Mouse (Mus musculus): ENCODE results near the gene Ndel1.
A peak's percentile ranks its signal among the peaks of the same experiment; 100 is the strongest.

Gene Ndel1

DNA sequence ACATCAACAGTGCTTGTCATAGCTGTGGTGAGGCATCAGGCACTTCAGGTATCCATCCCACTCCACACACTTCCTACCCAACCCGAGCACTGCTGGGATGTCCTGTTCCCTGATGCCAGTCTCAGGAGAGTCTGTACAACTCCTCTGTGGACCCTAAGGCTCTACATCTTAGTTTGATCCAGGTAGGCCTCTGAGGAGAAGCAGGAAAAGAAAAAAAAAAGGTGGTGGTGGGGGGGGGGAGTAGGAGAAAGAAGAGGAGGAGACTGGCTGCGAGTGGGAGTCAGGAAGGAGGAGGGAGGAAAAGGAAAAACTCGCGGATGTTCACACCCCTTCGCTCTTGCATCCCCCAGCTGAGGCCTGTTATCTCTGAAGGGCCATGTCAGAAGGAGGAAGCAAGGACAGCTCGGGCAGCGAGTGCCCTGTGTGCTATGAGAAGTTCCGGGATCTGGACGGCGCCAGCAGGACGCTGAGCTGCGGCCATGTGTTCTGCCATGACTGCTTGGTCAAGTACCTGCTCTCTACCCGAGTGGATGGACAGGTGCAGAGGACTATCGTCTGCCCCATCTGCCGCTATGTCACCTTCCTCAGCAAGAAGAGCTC, 20.7 kb upstream of the Ndel1 start:
- no peak for DNase-seq (ENCODE audit: low spot score in 2 of 2)

DNA sequence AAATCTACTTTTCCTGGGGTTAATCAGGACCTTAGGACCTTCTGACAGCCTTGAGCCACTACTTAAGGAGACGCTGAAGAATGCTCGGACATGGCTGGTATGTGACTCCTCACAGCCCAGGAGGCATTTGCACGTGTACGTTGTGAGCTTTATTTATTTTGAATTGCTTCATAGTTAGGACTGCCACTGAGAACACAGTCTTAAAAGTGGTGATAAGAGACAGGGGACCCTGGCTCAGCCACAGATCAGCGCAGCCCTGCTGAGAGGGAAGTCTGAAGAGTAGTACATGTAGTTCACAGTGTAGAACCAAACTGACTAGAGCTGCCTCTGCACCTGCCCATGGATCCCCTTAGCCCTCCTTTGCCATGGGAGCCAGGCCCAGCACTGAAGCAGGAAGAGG, 20.2 kb upstream of the Ndel1 start:
- no peak for DNase-seq (ENCODE audit: low spot score in 2 of 2)

DNA sequence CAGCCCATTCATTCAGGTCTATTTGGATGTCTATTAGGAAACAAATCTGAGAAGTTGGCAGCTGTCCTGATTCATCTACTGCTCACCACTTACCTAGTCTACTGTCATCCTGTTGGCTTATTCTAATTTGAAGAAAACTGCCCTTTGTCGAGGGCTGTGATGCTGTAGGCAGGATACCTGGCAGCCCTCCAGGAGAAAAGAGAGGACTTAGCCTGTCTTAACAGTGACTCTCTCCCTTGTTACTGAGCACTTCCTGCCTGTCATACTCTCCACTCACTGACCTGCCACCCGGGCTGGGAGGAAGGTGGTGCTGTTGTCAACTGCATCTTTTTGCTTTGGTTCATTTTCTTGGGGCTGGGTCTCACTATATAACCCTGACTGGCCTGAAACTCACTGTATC, 19.0 kb upstream of the Ndel1 start:
- no peak for DNase-seq (ENCODE audit: low spot score in 2 of 2)

DNA sequence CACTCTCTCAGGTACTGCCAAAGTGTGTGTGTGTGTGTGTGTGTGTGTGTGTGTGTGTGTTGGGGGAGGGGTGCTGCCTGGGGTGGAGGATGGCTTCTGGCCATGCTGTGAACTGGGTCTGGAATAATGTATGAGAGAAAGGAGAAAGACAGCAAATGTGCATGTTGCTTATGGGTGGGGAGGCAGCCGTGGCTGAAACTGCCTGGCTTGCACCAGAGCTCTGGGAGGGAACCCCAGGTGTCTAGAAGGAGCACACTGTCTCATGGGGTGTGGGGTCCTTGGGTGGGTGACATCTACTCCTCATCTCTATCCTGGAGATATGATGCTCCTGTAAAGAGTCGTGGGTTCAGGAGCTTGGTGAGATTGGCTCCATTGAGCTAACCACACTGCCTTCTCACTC, 17.0 kb upstream of the Ndel1 start:
- no peak for DNase-seq (ENCODE audit: low spot score in 2 of 2)

DNA sequence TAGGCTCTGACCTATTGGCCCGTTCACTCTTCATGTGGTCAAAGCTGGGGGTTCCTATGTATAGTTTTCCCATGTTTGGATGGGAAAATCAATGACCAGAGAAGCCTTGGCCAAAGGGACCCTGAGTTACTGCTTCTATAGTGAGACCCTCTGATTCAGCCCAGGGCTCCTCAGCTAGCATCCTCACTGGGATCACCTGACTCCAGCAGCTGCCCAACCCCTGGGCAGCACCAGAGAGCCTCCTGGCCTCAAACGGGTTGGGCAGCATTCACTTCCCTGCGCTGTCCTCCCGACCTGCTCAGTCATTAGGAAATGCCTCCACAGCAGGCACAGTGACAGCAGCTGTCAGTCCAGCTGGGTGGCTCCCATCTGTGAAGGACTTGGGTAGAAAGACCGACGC, 16.6 kb upstream of the Ndel1 start, which contains the start of gene Rnf222:
Rnf222 (plus strand) TSS at position 301 of the 400 bp plus-strand sequence.
- no peak for DNase-seq (ENCODE audit: low spot score in 2 of 2)

DNA sequence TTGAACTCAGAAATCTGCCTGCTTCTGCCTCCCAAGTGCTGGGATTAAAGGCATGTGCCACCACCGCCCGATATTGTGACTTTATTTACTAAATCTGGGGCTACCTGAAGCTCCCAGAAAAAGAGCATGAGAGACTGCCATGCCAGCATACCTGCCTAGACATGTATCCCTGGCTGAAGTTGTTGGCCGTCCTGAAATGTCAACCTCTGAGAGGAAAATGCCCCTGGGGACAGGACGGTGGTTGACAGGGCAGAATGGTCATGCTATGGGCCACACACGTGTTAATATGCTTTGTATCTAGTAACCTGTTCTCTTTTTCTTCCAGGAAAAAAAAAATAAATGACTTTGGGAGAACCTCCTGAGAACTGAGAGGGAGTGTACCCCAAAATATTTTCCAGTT, 14.4 kb upstream of the Ndel1 start:
- DNase-seq (ENCODE audit: low spot score in 2 of 2) = no peak

DNA sequence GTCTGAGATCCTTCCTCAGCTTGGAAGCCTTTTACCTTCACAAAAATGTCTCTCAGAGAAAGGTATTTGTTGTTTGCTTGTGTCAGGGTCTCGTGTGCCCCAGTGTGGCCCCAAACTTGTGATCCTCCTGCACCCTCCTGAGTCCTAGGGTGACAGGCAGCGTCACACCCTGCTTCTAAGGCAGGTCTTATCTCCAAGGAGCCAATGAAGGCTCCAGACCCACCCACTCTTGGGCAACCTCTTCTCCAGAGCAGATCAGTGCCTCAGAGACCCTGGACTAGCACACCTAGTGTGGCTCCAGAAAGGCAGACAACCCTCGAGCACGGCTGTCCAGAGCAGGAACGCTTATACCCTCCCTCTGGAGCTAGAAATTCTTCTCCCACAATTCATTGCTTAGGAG, 12.7 kb upstream of the Ndel1 start:
- no peak for DNase-seq (ENCODE audit: low spot score in 2 of 2)

DNA sequence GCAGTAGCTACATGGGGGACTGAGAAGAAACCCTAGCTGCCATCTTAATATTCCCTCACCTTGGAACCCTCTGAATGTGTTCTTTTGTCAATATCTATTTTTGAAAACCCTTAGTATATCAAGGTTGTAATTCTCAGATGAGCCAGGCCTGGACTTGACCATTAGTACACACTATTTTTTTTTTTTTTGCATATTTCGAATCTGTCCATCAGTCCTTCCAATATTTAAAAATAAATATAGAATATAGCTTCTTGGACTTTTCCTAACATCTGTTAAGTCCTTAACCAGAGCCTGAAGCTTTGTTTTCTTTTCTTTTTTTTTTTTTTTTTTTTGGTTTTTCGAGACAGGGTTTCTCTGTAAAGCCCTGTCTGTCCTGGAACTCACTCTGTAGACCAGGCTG, 12.2 kb upstream of the Ndel1 start:
- no peak for DNase-seq (ENCODE audit: low spot score in 2 of 2)

DNA sequence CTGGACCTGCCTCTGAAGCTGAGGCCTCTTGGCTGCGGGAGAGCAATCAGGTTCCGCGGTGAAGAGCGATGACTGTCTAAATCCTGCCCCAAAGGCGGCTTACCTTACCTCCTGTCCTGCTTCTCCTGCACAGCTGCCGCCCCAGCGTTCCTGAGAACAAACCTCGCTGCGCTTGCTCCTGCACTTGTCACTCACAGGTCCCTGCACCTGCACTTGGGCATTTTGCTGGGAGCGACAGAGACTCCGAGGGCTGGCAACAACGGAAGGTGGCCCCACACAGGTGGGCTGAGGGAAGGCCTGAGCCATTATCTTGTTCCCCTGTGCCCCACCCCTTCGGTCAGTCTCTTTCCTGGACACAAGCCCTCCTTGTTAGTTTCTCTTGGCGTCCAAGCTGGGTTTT, 10.4 kb upstream of the Ndel1 start:
- DNase-seq (ENCODE audit: low spot score in 2 of 2) = no peak

DNA sequence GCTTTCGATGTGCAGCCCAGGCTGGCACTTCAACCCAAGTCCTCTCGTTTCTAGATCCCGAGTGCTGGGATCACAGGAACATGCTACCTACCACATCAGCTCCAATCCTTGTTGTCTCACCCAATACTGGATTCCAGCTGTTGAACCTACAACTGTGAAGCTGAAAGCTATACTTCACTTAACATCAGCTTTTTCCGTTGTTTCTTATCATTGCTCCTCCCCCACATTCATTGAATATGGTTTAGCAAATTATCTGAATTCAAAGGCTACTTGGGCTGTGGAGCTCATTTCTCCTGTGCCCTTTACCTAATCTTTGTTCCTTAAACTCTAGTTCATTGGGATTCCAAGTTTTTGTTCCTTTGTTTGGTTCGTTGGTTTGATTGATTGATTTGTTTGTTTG, 7.2 kb upstream of the Ndel1 start:
- no peak for DNase-seq (ENCODE audit: low spot score in 2 of 2)

DNA sequence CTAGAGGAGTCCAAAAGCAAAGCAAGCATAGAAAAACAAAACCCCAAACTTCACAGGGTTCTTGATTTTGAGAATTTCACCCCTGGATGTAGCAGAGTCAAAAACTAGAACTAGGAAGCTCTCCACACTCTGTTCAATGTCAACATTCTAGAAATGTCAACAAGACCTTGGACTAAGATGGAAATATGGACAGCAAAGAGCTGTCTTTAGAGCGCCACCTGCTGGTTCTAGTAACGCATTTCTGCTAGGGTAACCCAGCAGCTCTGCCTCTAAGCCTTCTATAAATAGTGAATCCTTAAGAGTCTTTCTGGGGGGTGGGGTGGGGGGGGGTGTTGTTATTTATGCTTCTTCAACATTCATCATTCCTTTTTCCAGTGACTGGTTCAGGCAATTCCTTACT, 3.2 kb upstream of the Ndel1 start:
- DNase-seq (ENCODE audit: low spot score in 2 of 2) = no peak

DNA sequence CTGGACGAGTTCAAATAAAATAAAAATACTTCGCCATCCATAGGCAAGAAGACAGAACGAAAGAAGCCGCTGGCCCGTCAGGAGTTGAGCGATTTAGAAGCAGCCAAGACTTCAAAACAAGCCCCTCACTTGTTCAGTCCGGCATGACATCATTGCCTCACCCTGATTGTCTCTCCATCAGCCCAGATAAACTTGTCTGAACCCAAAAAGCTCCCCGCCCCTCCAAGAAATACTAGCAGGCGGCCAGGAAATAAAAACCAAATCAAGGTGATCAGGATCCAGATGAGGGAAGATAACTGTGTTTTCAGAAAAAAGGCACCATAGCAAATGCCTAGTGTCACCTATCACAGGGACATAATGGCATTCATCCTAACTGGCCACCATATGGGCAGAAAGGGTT, 381 bp downstream of the Ndel1 start:
- DNase-seq (ENCODE audit: low spot score in 2 of 2) = no peak

DNA sequence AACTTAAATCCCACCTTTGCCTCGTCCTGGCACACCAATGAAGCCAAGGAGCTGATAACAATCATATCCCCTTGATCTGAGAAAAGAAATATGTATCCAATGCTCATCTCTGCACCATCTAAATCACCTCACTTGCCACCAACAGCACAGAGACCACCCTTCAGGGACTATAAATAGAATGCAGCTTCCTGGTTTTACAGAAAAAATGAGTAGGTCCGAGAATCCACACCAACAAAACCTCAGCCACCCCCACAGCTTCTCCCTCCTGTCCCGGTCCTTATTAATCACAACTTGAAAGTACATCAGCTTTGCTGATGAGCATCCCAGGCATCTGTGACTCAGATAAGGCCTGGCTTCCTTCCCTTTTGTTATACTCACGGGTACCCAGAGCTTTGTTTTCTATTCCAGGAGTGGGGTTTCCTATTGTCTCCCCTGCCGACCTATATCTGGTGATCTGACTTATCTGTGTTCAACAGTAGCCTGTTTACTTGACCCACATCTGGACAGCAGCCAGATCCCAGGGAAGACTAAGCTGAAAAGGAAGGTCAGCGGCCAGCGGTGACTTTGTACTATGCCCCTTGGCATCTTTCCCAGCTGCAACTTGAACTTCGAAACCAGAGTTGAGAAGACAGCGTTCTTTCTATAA, 7.0 kb downstream of the Ndel1 start:
- no peak for DNase-seq (ENCODE audit: low spot score in 2 of 2)

DNA sequence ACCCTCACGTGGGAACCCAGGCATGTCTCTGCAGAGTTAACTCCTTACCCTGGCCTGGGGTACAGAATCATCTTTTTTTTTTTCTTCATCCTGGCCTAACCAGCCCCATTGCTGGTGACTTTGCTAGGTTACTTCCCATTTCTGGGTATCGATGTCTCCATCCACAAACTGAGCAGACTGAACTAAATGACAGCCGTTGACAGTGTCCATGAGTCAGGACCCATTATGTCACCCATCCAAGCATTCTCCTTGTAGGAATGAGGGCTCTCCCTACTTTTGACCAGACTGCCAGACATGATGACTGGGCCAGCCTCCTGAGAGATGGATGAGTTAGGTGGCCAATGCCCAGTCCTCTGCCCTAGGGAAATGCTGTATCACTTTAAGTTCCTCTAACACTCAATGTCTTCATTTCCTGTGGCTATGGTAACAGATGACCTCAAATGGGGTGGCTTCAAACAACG, 8.0 kb downstream of the Ndel1 start:
- no peak for DNase-seq (ENCODE audit: low spot score in 2 of 2)

DNA sequence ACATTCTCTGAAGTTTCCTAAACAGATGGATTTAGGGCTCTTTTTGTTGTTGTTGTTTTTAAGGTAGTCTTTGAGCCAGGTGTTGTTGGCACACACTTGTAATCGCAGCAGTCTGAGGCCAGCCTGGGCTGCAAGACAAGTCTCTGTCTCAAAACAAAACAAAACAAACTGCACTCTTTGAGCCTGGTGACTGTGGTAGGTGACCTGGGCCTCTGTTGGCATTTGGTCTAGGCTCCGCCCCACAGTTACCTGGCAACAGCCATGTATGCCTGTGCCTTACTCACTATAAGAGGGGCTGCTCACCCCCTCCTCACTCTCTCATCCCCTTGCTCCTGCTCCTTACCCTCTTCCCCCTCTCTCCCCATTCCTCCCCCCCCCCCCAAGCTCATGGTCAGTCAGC, 9.4 kb downstream of the Ndel1 start:
- no peak for DNase-seq (ENCODE audit: low spot score in 2 of 2)

DNA sequence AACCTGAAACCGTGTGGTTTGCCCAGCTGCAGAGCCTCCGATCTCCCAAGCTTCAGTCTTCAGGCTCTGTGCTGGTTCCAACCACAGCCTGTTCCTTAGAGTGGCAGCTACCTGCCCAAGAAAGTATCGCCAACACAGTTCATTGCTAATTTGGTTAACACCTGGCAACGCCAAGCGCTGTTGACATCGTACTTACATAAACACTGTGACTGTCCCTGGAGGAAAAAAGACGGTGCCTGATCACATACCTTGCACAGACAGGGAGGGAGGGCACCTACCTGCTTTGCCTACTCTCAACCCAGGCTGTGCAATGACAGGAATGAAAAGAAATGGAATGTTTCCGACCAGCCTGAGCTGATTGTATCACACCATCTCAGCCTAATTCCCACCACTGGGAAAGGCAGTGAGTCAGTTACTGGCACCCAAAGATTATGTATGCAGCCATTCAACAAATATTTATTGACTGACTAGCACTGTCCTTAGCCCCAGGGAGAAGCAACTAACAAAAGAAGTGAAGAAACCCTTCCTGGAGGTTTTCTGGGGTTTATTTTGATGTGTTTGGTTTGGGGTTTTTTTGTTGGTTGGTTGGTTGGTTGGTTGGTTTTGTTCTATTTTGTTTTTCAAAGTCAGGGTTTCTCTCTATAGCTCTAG, 11.6 kb downstream of the Ndel1 start:
- DNase-seq (ENCODE audit: low spot score in 2 of 2) = no peak

DNA sequence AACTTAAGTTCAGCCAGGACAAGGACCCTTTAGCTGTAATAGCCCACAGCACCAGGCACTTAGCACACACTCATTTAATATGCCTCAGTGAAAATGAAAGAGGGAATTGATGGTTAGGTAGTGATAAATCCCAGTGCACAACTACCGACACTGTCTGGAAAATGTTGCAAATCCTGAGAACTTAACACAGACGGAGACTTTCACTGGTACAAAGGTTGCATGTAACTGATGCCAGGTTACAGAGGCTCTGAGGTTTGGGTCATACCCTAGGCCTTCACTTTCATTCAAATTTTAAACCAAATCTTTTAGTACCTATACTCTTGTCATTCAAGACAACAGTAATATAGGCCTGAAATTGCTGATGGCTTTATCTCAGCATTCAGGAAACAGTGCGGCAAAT, 14.3 kb downstream of the Ndel1 start:
- no peak for DNase-seq (ENCODE audit: low spot score in 2 of 2)

DNA sequence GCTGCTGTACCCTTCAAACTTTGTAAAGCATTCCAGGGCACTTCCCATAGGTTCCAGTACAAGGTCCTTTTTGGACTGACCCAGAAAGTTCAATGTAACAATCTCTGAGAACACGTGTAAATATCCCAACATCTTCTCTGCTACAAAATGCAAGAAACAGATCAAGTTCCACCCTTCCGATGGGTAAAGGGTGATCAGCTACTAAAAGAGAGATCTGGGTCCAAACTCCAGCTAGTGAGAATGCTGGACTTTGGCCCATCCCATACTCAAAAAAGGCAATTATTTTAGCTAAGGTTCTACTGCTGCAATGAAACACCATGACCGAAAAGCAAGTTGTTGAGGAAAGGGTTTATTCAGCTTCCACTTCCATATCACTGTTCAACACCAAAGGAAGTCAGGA, 17.0 kb downstream of the Ndel1 start:
- DNase-seq (ENCODE audit: low spot score in 2 of 2) = no peak

DNA sequence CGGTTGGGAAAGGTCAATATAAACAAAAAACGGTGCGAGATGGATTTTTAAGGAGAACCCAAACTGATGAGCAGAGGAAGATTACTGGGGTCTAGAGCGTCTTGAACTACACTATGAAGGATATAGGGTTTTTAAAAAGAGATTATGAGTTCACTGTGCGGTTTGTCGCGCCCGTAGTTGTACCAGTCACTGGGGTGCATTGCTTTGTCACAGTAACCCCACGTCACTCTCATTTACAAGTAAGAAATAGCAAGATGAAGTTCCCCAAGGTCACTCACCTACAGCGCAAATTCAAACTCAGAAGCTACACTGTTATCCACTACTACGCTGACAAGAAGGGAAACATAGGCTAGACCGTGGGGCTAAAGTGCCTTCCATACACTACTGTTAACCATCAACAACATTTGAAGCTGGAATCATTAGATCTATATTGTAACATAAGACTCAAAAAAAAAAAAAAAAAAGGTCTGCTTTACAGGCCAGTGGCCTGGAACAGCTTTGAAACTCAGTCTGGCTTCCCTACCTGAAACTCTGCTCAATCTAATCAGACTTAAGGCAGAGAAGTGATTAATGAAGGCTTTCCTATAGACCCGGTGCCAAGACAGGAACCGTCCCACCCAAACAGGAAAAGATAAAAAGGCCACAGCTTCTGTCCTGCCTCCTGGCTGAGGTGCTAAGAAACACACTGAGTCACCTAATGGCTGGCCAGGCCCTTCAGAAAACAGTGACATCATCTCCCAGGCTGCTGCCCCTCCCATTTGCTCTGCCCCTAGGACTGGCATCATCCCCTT, 17.9 kb downstream of the Ndel1 start:
- no peak for DNase-seq (ENCODE audit: low spot score in 2 of 2)

DNA sequence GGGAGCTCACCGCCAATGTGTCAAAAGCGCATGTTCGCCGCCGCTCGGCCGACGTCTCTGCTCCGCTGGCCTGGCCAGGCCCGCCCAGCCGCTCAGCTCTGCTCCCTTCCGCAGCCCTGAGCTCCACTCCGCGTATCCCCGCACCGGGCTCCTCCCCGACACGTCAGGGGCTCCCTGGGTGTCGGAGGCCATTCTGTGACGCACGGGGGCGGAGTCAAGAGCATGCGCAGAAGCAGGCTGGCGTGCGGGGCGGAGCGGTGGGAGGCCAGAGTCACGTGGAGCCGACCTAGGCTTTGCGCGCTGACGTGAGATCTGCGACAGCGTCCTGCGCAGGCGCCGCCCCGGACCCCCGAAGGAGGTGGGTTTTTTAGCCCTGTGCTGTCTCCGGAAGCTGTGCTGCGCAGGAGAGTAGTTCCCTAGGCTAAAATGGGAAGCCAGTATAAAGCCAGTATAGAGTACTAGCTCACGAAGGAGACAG, 18.7 kb downstream of the Ndel1 start:
- peak; percentile 99 for DNase-seq (ENCODE audit: low spot score in 2 of 2)

DNA sequence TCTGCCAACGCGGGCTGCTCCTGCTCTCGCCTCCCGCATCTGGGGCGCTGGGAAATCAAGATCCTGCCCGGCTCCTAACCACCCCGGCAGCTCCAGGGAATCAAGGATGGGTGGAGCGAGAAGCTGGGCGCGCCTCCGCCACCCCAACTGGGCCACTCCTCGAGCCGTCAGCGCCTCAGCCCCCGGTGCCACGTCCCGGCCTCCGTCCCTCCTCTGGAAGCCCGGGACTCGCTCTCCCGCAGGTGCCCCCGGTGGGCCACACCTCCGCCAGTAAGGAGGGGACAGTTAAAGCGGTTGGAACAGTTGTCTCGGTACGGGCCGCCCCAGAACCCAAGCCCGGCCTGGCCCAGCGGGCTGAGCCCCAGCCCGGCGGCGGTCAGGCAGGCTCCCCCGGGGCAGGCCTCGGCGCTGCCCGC, 19.2 kb downstream of the Ndel1 start:
- DNase-seq (ENCODE audit: low spot score in 2 of 2) = peak; percentile 39 to 59
